Comparison of ENCODE assay signal across 8 mouse cellular contexts in genomic region chr12:51708941-51709686, GRCm38 (mm10). TPM values are rescaled to one million over a fixed set of nuclear protein-coding genes. Genes with fewer than 3 reads are reported as not detected.
DNase-seq lines count a peak whose midpoint lies in the region; ATAC-seq lines count a peak whose summit lies in the region.

No protein-coding gene starts in this region.

- H3K4me3 ChIP-seq in heart, embryonic 16.5 days (ENCODE audit: low read length) = 0 out of 2 replicates have a peak overlapping the region, but pooled peaks have one; percentile 7

- peak overlapping the region; percentile 54 for H3K9ac ChIP-seq in heart, embryonic 16.5 days (ENCODE audit: low read length)

- H3K4me1 ChIP-seq in heart, embryonic 16.5 days (ENCODE audit: control insufficient read depth, insufficient read depth, low read length) = peaks cover 14% of the 10 kb centered on the region

- no peak for ATAC-seq in heart, embryonic 16.5 days (replicated peaks; ENCODE audit: extremely low read depth, insufficient read depth, low FRiP score)

- no peaks in the 10 kb centered on the region for H3K27me3 ChIP-seq in heart, embryonic 16.5 days (ENCODE audit: control insufficient read depth, insufficient read depth, low read length)

- peak; percentile 29 for DNase-seq in embryo, embryonic 10 days (ENCODE audit: low spot score)
- DNase-seq in embryo, embryonic 9.5 days (ENCODE audit: extremely low spot score) = no peak
- DNase-seq in ES-CJ7 (ENCODE audit: low read depth, low spot score) = peak; percentile 71
- peak; percentile 78 to 96 for DNase-seq in left cerebral cortex, postnatal 25 days (ENCODE audit: low spot score in 2 of 2)
- no peak for DNase-seq in thymus, postnatal 4 days
- no peak for DNase-seq in urinary bladder, postnatal 10 days (ENCODE audit: low spot score)
- no peak for DNase-seq in natural killer cell, adult 2 months (ENCODE audit: low spot score in 2 of 2)

- H3K36me3 ChIP-seq in heart, embryonic 16.5 days (ENCODE audit: control insufficient read depth, insufficient read depth) = no peaks in the 10 kb centered on the region

- no peaks in the 10 kb centered on the region for H3K9me3 ChIP-seq in heart, embryonic 16.5 days (replicated peaks; ENCODE audit: control insufficient read depth, low read length)

- intact Hi-C loops in left cerebral cortex, postnatal 25 days (cut with DNase I) = loop anchor here (2.0 kb wide), 1 partner anchor 18 kb away; the partner anchor contains the start of genes Ap4s1 and Strn3

- H3K27ac ChIP-seq in heart, embryonic 16.5 days (ENCODE audit: low read length) = peak overlapping the region; percentile 73

- WGBS in heart, embryonic 16.5 days = 42% methylated on average over 14 of the region's 14 CpGs

- peak overlapping the region; percentile 16; the same call in 1 of the 2 replicates for H3K4me2 ChIP-seq in heart, embryonic 16.5 days (ENCODE audit: low read depth, low read length)

RNA-seq across cellular contexts. Expression of gene Strn3, which starts 17.4 kb away (rescaled TPM):
- 37.2 and 38.8 TPM in 2 replicates for polyA plus RNA-seq in heart, embryonic 16.5 days (2015; fragmentation: Nextera tagmentation; extraction: Ambion mirVana)
- total RNA-seq in left cerebral cortex, postnatal 25 days (2021) = 10 to 100 TPM; 85.6 to 87.7 TPM

RNA-seq across cellular contexts. Expression of gene Ap4s1, which starts 18.3 kb away (rescaled TPM):
- polyA plus RNA-seq in heart, embryonic 16.5 days (2015; fragmentation: Nextera tagmentation; extraction: Ambion mirVana) = 32.5 and 38.0 TPM in 2 replicates
- total RNA-seq in left cerebral cortex, postnatal 25 days (2021) = 10 to 100 TPM; 51.9 to 55.4 TPM

Comparison
In these comparisons a context has a peak if more than half of its experiments do, and no peak if none do; other contexts are left out.
1. DNase-seq: peak in embryo, embryonic 10 days (single experiment), ES-CJ7 (single experiment) and left cerebral cortex, postnatal 25 days (2 of 2); none in embryo, embryonic 9.5 days (single experiment), thymus, postnatal 4 days (single experiment), urinary bladder, postnatal 10 days (single experiment) and natural killer cell, adult 2 months (0 of 2).